Mouse (Mus musculus) heart, adult 2 months (tissue): ENCODE results near the gene Dph2. TPM values are rescaled to one million over a fixed set of nuclear protein-coding genes. Genes with fewer than 3 reads are reported as not detected.

Experiments used
- DNase-seq, 2 experiments: peaks; one replicate each; pipeline ENCODE4 v3.0.0; 2021
- H3K27ac ChIP-seq: fragments of 200-600 bp; 2 replicates; pipeline ENCODE4 v1.8.1; 2022
- H3K27me3 ChIP-seq: fragments of 200-500 bp; 2 replicates; pipeline ENCODE4 v1.6.1; 2012; ENCODE audit warnings: mild to moderate bottlenecking, low read length, inconsistent platforms, mixed read lengths; ENCODE audit not compliant: control insufficient read depth, insufficient read depth
- H3K36me3 ChIP-seq: fragments of 200-500 bp; 2 replicates; pipeline ENCODE4 v1.6.1; 2012; ENCODE audit warnings: low read length, inconsistent platforms; ENCODE audit not compliant: control insufficient read depth, insufficient read depth
- H3K4me1 ChIP-seq: fragments of 200-500 bp; 2 replicates; pipeline ENCODE4 v1.6.1; 2011; ENCODE audit warnings: low read length; ENCODE audit not compliant: control insufficient read depth, insufficient read depth
- H3K4me3 ChIP-seq: fragments of 200-600 bp; 2 replicates; pipeline ENCODE4 v1.8.1; 2022
- H3K79me2 ChIP-seq: fragments of 200-500 bp; replicated peaks from 2 replicates; pipeline ENCODE4 v1.6.1; 2012; ENCODE audit warnings: mild to moderate bottlenecking, inconsistent platforms, low read length, moderate library complexity, mixed read lengths; ENCODE audit not compliant: control insufficient read depth, insufficient read depth
- H3K9ac ChIP-seq: fragments of 200-500 bp; 2 replicates; pipeline ENCODE4 v1.6.1; 2012; ENCODE audit warnings: low read depth, mild to moderate bottlenecking, control low read depth, inconsistent platforms, low read length, mixed read lengths
- CTCF ChIP-seq: fragments of 200-600 bp; IDR thresholded peaks from 2 replicates; pipeline ENCODE4 v1.8.1; 2022; ENCODE audit warnings: antibody characterized with exemption, mild to moderate bottlenecking, moderate library complexity
- EP300 ChIP-seq: fragments of 200-500 bp; IDR thresholded peaks from 2 replicates; pipeline ENCODE4 v1.6.1; 2011; ENCODE audit warnings: low read depth, low read length, control low read depth; ENCODE audit not compliant: insufficient read depth
- POLR2A ChIP-seq: fragments of 200-500 bp; IDR thresholded peaks from 2 replicates; pipeline ENCODE4 v1.6.1; 2011; ENCODE audit warnings: mild to moderate bottlenecking, low read depth, low read length, control low read depth; ENCODE audit not compliant: insufficient read depth
- WGBS: fragments of 180-500 bp; shearing (Covaris S2); methylation state at CpG from one replicate; pipeline ENCODE4 v1.1.7; 2018; 5-methylcytosine and 5-hydroxymethylcytosine counted together
- intact Hi-C: fragments of 180-260 bp; cut with DNase I; formaldehyde crosslinking; loops from one replicate; pipeline ENCODE4 v1.15.1; 2025
- polyA plus RNA-seq: library from polyadenylated mRNA; depleted of rRNA; stranded (reverse); fragments of >200 nt; gene quantifications from 2 replicates; pipeline ENCODE4 v1.2.3, GENCODE M21; 2012
- total RNA-seq, 2 experiments: library from RNA; stranded (reverse); gene quantifications; 2 replicates each; pipeline ENCODE4 v1.2.3; 2021

Gene Dph2
- total and polyA plus RNA-seq, 3 experiments, result 3.0 to 7.3 (median 3.9) TPM

GRCm38 (mm10) chr4:117914031-117914430 is 22.2 kb upstream of the Dph2 start:
- DNase-seq, result peak; percentile 25 to 41
- intact Hi-C loops, result no loop called here
- Histone ChIP-seq H3K27me3 (no peaks in the 10 kb centered on the region), H3K36me3 (peaks cover 4% of the 10 kb centered on the region), H3K9ac (peak overlapping the region; percentile 92), H3K79me2 (peaks cover 2% of the 10 kb centered on the region; the same call in 1 of the 2 replicates), H3K4me1 (peaks cover 6% of the 10 kb centered on the region), H3K4me3 (peak overlapping the region; percentile 98), H3K27ac (peak overlapping the region; percentile 100)
- TF ChIP-seq EP300, result no peak
- TF ChIP-seq CTCF, result no peak
- no peak for TF ChIP-seq POLR2A
- 7% methylated on average over 8 of the region's 8 CpGs for WGBS

- peak in 1 of 2 experiments; percentile 34 for DNase-seq
- intact Hi-C loops, result no loop called here
- TF ChIP-seq CTCF (no peak), POLR2A (no peak), EP300 (no peak)
- no peak overlapping the region for H3K9ac ChIP-seq
- H3K36me3 ChIP-seq, result peaks cover 4% of the 10 kb centered on the region
- peaks cover 6% of the 10 kb centered on the region for H3K4me1 ChIP-seq
- peaks cover 2% of the 10 kb centered on the region; the same call in 1 of the 2 replicates for H3K79me2 ChIP-seq
- 31% methylated on average over 3 of the region's 3 CpGs for WGBS
- no peaks in the 10 kb centered on the region for H3K27me3 ChIP-seq
- no peak overlapping the region for H3K4me3 ChIP-seq
- H3K27ac ChIP-seq, result no peak overlapping the region; the same call in 1 of the 2 replicates
Measured at GRCm38 (mm10) chr4:117913421-117913820, 21.6 kb upstream of the Dph2 start.

DNA sequence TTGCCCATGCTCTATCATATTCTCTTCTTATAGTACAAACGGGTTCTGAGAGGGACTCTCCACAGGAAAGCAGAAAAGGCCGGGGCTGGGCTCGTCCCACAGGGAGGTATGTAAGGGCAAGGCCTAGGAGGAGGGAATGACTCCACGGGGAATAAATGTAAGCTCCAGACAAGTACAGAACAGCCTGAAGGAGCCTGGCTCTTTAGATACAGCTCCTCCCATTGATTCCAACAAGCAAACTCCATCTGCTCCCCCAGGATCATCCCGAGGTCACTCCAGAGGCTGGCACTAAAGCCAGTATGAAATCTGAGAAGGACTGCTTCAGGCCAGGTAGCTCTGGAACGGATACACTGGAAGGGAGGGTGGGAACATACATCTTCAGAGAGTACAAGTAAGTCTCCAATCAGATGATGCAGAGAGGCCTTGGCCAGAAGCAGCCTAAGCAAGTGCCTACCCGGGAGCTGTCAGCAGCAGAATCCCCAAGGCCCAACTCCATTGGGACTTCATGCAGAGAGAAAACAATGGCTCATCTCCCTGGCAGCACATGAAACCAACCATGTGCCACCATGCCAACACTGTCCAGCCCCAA is 20.9 kb upstream of the Dph2 start:
- intact Hi-C loops, result no loop called here
- DNase-seq, result no peak
- Histone ChIP-seq H3K27ac (no peak overlapping the region), H3K36me3 (peaks cover 4% of the 10 kb centered on the region), H3K4me3 (no peak overlapping the region), H3K9ac (no peak overlapping the region), H3K27me3 (no peaks in the 10 kb centered on the region), H3K79me2 (peaks cover 2% of the 10 kb centered on the region; the same call in 1 of the 2 replicates), H3K4me1 (peaks cover 9% of the 10 kb centered on the region)
- no peak for TF ChIP-seq POLR2A
- TF ChIP-seq EP300, result no peak
- TF ChIP-seq CTCF, result no peak
- WGBS, result 36% methylated on average over 7 of the region's 7 CpGs

- Histone ChIP-seq H3K9ac (no peak overlapping the region), H3K79me2 (peaks cover 2% of the 10 kb centered on the region; the same call in 1 of the 2 replicates), H3K4me1 (peaks cover 9% of the 10 kb centered on the region), H3K4me3 (no peak overlapping the region), H3K27ac (no peak overlapping the region), H3K27me3 (no peaks in the 10 kb centered on the region), H3K36me3 (peaks cover 4% of the 10 kb centered on the region)
- intact Hi-C loops, result no loop called here
- DNase-seq, result no peak
- WGBS, result 79% methylated on average over 13 of the region's 13 CpGs
- TF ChIP-seq EP300 (0 out of 2 replicates have a peak, but pooled peaks have one; percentile 3), POLR2A (no peak)
Measured at GRCm38 (mm10) chr4:117912131-117912561, 20.3 kb upstream of the Dph2 start.

GRCm38 (mm10) chr4:117908834-117909453 is 17.1 kb upstream of the Dph2 start:
- peaks cover 6% of the 10 kb centered on the region for H3K36me3 ChIP-seq
- H3K4me1 ChIP-seq, result peaks cover 13% of the 10 kb centered on the region
- peaks cover 2% of the 10 kb centered on the region; the same call in 1 of the 2 replicates for H3K79me2 ChIP-seq
- intact Hi-C loops, result no loop called here
- TF ChIP-seq EP300 (0 out of 2 replicates have a peak, but pooled peaks have one; percentile 39), POLR2A (no peak), CTCF (no peak)
- WGBS, result 63% methylated on average over 8 of the region's 8 CpGs
- H3K27ac ChIP-seq, result peak overlapping the region; percentile 49
- no peak overlapping the region for H3K4me3 ChIP-seq
- no peak for DNase-seq
- H3K27me3 ChIP-seq, result no peaks in the 10 kb centered on the region
- no peak overlapping the region for H3K9ac ChIP-seq

DNA sequence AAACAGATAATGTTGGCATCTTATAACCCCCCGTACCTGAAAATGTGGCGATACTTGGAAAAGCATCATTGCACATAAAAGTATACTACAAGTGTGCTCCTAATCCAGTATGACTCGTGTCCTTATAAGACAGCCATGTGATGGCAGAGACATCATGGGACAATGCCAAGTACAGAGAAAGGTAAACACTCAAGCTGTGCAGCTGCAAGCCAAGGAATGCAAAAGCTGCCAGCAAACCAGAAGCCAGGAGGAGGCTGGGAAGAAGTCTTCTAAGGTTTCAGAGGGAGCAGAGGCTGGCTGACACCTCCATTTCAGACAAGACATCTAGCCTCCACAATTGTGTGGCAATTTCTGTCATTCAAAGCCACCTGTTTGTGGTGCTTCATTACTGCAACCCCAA is 14.4 kb upstream of the Dph2 start:
- DNase-seq, result no peak

More for the DNA sequence above, 14.4 kb upstream of the Dph2 start:
- Histone ChIP-seq H3K9ac (no peak overlapping the region), H3K27me3 (no peaks in the 10 kb centered on the region), H3K4me3 (no peak overlapping the region), H3K79me2 (no peaks in the 10 kb centered on the region), H3K27ac (no peak overlapping the region), H3K4me1 (peaks cover 7% of the 10 kb centered on the region), H3K36me3 (peaks cover 5% of the 10 kb centered on the region)
- intact Hi-C loops, result no loop called here
- 67% methylated on average over 3 of the region's 3 CpGs for WGBS
- TF ChIP-seq EP300, result no peak
